Mouse (Mus musculus): ENCODE data around the gene Zfp335.

GRCm38 (mm10) chr2:164908011-164908410, 3.5 kb downstream of the Zfp335 start:
- TF ChIP-seq SIN3A (IDR thresholded peaks at IDR 0.05; ENCODE audit: low read length) (no peak), EP300 (IDR thresholded peaks at IDR 0.05; ENCODE audit: low read length) (no peak), MXI1 (IDR thresholded peaks at IDR 0.05; ENCODE audit: low read depth, low read length) (no peak), USF1 (IDR thresholded peaks at IDR 0.05; ENCODE audit: low read depth, low read length) (no peak), CTCF (conservative IDR thresholded peaks at IDR 0.05 in 1 of 2, IDR thresholded peaks at IDR 0.05 in 1 of 2; ENCODE audit: low read depth in 2 of 2, low read length in 2 of 2) (no peak), POLR2AphosphoS2 (IDR thresholded peaks at IDR 0.05; ENCODE audit: low read depth, low read length) (no peak), ZNF384 (IDR thresholded peaks at IDR 0.05; ENCODE audit: low read depth, low read length) (no peak)
